Mouse (Mus musculus) cortical plate, adult 2 months (tissue): ENCODE measurements at regions not wholly inside any gene's neighbourhood (a gene's known extent, or its start where the extent isn't known, plus 50 kb on each side); places are given as distances from the start of the nearest gene placed in this dataset.

ENCODE experiments used
- CTCF ChIP-seq: fragments of 200-500 bp; IDR thresholded peaks from 2 replicates; pipeline ENCODE4 v1.5.1; 2011; ENCODE audit warnings: mild to moderate bottlenecking, control low read depth, low read length; ENCODE audit not compliant: insufficient read depth; ENCODE audit errors: extremely low read depth
- POLR2A ChIP-seq: fragments of 200-500 bp; IDR thresholded peaks from 2 replicates; pipeline ENCODE4 v1.6.1; 2011; ENCODE audit warnings: mild to moderate bottlenecking, low read length, control low read depth; ENCODE audit not compliant: insufficient read depth; ENCODE audit errors: extremely low read depth

GRCm38 (mm10) chr3:34214233-34214632 is 133.1 kb upstream of the Dnajc19 start:
- TF ChIP-seq CTCF: no peak
- no peak for TF ChIP-seq POLR2A
